Mouse (Mus musculus) neural tube, embryonic 14.5 days (tissue): ENCODE measurements around the gene Olfr1512. TPM values are rescaled to one million over a fixed set of nuclear protein-coding genes. Genes with fewer than 3 reads are reported as not detected.

Source experiments
- ATAC-seq: fragments of 200-750 bp; cut with Nextera tagmentation; 2 replicates; pipeline ENCODE4 v1.8.0; 2017; ENCODE audit warnings: low read depth, mild to moderate bottlenecking, moderate TSS enrichment, moderate library complexity
- H3K27ac ChIP-seq: fragments of 300-500 bp; sonication (generic); 2 replicates; pipeline ENCODE4 v1.5.1; 2014; ENCODE audit warnings: low read depth, mild to moderate bottlenecking, control low read depth, low read length, moderate library complexity, mixed read lengths
- H3K27me3 ChIP-seq: fragments of 300-500 bp; sonication (generic); 2 replicates; pipeline ENCODE4 v1.6.1; 2014; ENCODE audit warnings: low read length; ENCODE audit not compliant: control insufficient read depth, insufficient read depth
- H3K36me3 ChIP-seq: fragments of 300-500 bp; sonication (generic); 2 replicates; pipeline ENCODE4 v1.6.1; 2014; ENCODE audit warnings: low read length, mixed read lengths; ENCODE audit not compliant: control insufficient read depth, insufficient read depth
- H3K4me1 ChIP-seq: fragments of 300-500 bp; sonication (generic); 2 replicates; pipeline ENCODE4 v1.6.1; 2014; ENCODE audit warnings: low read length; ENCODE audit not compliant: control insufficient read depth, insufficient read depth
- H3K4me2 ChIP-seq: fragments of 300-500 bp; sonication (generic); 2 replicates; pipeline ENCODE4 v1.6.1; 2014; ENCODE audit warnings: mild to moderate bottlenecking, low read depth, low read length, control low read depth
- H3K4me3 ChIP-seq: fragments of 300-500 bp; sonication (generic); 2 replicates; pipeline ENCODE4 v1.5.1; 2014; ENCODE audit warnings: low read depth, low read length, control low read depth, mixed read lengths
- H3K9ac ChIP-seq: fragments of 300-500 bp; sonication (generic); replicated peaks from 2 replicates; pipeline ENCODE4 v1.6.1; 2014; ENCODE audit warnings: low read depth, mild to moderate bottlenecking, control low read depth, low read length, mixed read lengths
- H3K9me3 ChIP-seq: fragments of 300-500 bp; sonication (generic); 2 replicates; pipeline ENCODE4 v1.6.1; 2016; ENCODE audit warnings: low read length; ENCODE audit not compliant: control insufficient read depth
- WGBS: fragments of 180-500 bp; shearing (Covaris S2); extraction: QIAGEN DNeasy Blood & Tissue Kit; methylation state at CpG from one replicate; pipeline ENCODE4 v1.1.7; 2014; 5-methylcytosine and 5-hydroxymethylcytosine counted together
- polyA plus RNA-seq: library from polyadenylated mRNA; unstranded; fragments of >200 nt; fragmentation: Nextera tagmentation; extraction: Ambion mirVana; gene quantifications from 2 replicates; pipeline ENCODE4 v1.2.1, GENCODE M21; 2014

Olfr1512 gene
- polyA plus RNA-seq, 1 experiment from 2014 or later = not detected

GRCm38 (mm10) chr14:52338751-52339511 lies 40.0 kb downstream of the Olfr1512 start:
- peak overlapping the region; percentile 42 for H3K4me2 ChIP-seq
- no peaks in the 10 kb centered on the region for H3K36me3 ChIP-seq
- H3K4me3 ChIP-seq = peak overlapping the region; percentile 20
- H3K9ac ChIP-seq = peak overlapping the region; percentile 32; the same call in 1 of the 2 replicates
- ATAC-seq = peak; percentile 79
- no peaks in the 10 kb centered on the region for H3K27me3 ChIP-seq
- H3K9me3 ChIP-seq = no peaks in the 10 kb centered on the region
- no peaks in the 10 kb centered on the region for H3K4me1 ChIP-seq
- H3K27ac ChIP-seq = peak overlapping the region; percentile 63
- 20% methylated on average over 21 of the region's 21 CpGs for WGBS

- Histone ChIP-seq H3K9me3 (no peaks in the 10 kb centered on the region), H3K4me3 (no peak overlapping the region), H3K27me3 (no peaks in the 10 kb centered on the region), H3K27ac (no peak overlapping the region), H3K9ac (no peak overlapping the region), H3K4me2 (no peak overlapping the region), H3K4me1 (0 out of 2 replicates have a peak, but pooled peaks cover 3% of the 10 kb centered on the region), H3K36me3 (no peaks in the 10 kb centered on the region)
- 57% methylated on average over 1 of the region's 3 CpGs for WGBS
- no peak for ATAC-seq
Observed at GRCm38 (mm10) chr14:52332171-52332570, 46.8 kb downstream of the Olfr1512 start.

GRCm38 (mm10) chr14:52331069-52331750 lies 47.8 kb downstream of the Olfr1512 start:
- H3K27me3 ChIP-seq = no peaks in the 10 kb centered on the region
- H3K4me3 ChIP-seq = no peak overlapping the region
- 0 out of 2 replicates have a peak, but pooled peaks cover 7% of the 10 kb centered on the region for H3K4me1 ChIP-seq
- ATAC-seq = no peak
- no peak overlapping the region for H3K9ac ChIP-seq
- H3K9me3 ChIP-seq = no peaks in the 10 kb centered on the region
- no peak overlapping the region; the same call in 1 of the 2 replicates for H3K27ac ChIP-seq
- H3K4me2 ChIP-seq = no peak overlapping the region
- no peaks in the 10 kb centered on the region for H3K36me3 ChIP-seq
- WGBS = 7% methylated on average over 4 of the region's 4 CpGs

- ATAC-seq = peak; percentile 77
- WGBS = under 1% methylated on average over 26 of the region's 26 CpGs
- no peaks in the 10 kb centered on the region for H3K9me3 ChIP-seq
Observed at GRCm38 (mm10) chr14:52327910-52328812, 50.8 kb downstream of the Olfr1512 start, which contains the start of gene Sall2. TSS of gene Sall2 (minus strand) at chr14:52328762.

GRCm38 (mm10) chr14:52327375-52327901 lies 51.5 kb downstream of the Olfr1512 start:
- Histone ChIP-seq H3K27ac (peak overlapping the region; percentile 72), H3K9ac (peak overlapping the region; percentile 54; the same call in 1 of the 2 replicates), H3K9me3 (no peaks in the 10 kb centered on the region), H3K4me2 (peak overlapping the region; percentile 92), H3K27me3 (no peaks in the 10 kb centered on the region), H3K4me3 (peak overlapping the region; percentile 43), H3K36me3 (no peaks in the 10 kb centered on the region), H3K4me1 (0 out of 2 replicates have a peak, but pooled peaks cover 7% of the 10 kb centered on the region)
- ATAC-seq = peak; percentile 70
- 2% methylated on average over 14 of the region's 14 CpGs for WGBS

More at GRCm38 (mm10) chr14:52327910-52328812, 50.8 kb downstream of the Olfr1512 start, which contains the start of gene Sall2:
- Histone ChIP-seq H3K9ac (peak within 1 kb of the TSS; percentile 54), H3K27me3 (no peaks in the 10 kb centered on the region), H3K27ac (peak within 1 kb of the TSS; percentile 72), H3K36me3 (no peaks in the 10 kb centered on the region), H3K4me2 (peak within 1 kb of the TSS; percentile 92), H3K4me3 (peak within 1 kb of the TSS; percentile 43), H3K4me1 (0 out of 2 replicates have a peak, but pooled peaks cover 7% of the 10 kb centered on the region)

- Histone ChIP-seq H3K4me1 (0 out of 2 replicates have a peak, but pooled peaks cover 7% of the 10 kb centered on the region), H3K36me3 (no peaks in the 10 kb centered on the region), H3K27me3 (no peaks in the 10 kb centered on the region), H3K9ac (no peak overlapping the region), H3K4me3 (no peak overlapping the region), H3K27ac (peak overlapping the region; percentile 30; the same call in 1 of the 2 replicates), H3K4me2 (peak overlapping the region; percentile 92; the same call in 1 of the 2 replicates), H3K9me3 (no peaks in the 10 kb centered on the region)
- peak; percentile 47; the same call in 1 of the 2 replicates for ATAC-seq
- WGBS = 3% methylated on average over 4 of the region's 4 CpGs
Observed at GRCm38 (mm10) chr14:52325890-52326289, 53.1 kb downstream of the Olfr1512 start.

Other genes starting within 250 kb of the Olfr1512 start
- gene Supt16, start 181.8 kb downstream of the Olfr1512 start, polyA plus RNA-seq = 43.6 and 61.4 TPM in 2 replicates
- 49.6 and 59.6 TPM in 2 replicates for gene Chd8, start 121.4 kb downstream of the Olfr1512 start, polyA plus RNA-seq
- gene Tox4, start 100.0 kb downstream of the Olfr1512 start, polyA plus RNA-seq = 49.0 and 69.3 TPM in 2 replicates
- 69.4 TPM in 2 replicates for gene Rab2b, start 99.6 kb downstream of the Olfr1512 start, polyA plus RNA-seq
- 41.1 and 42.5 TPM in 2 replicates for gene Mettl3, start 74.0 kb downstream of the Olfr1512 start, polyA plus RNA-seq
- gene Sall2, start 50.4 kb downstream of the Olfr1512 start, polyA plus RNA-seq = 42.4 and 52.4 TPM in 2 replicates
- gene Olfr1513, start 22.8 kb downstream of the Olfr1512 start, polyA plus RNA-seq = not detected in 2 replicates
- gene Olfr1511, start 18.2 kb upstream of the Olfr1512 start, polyA plus RNA-seq = 0.41 and 1.1 TPM in 2 replicates
- not detected in 2 replicates for gene Olfr1510, start 35.2 kb upstream of the Olfr1512 start, polyA plus RNA-seq
- not detected in 2 replicates for gene Olfr1509, start 63.8 kb upstream of the Olfr1512 start, polyA plus RNA-seq
- 0.04 TPM in 1 of 2 replicates, not detected in the other for gene Olfr1508, start 88.3 kb upstream of the Olfr1512 start, polyA plus RNA-seq
- gene Olfr1507, start 116.6 kb upstream of the Olfr1512 start, polyA plus RNA-seq = not detected in 2 replicates